Mouse (Mus musculus) T-helper 2 cell (primary cell): ENCODE results near the gene E2f4.

Experiments
- in situ Hi-C: fragments of 300-600 bp; cut with MboI, MseI; formaldehyde crosslinking; loops from one replicate; pipeline ENCODE4 v1.15.1; 2025; ENCODE audit warnings: high pct_unique_total_duplicates

E2f4 gene

GRCm38 (mm10) chr8:105293405-105293804 is 4.1 kb upstream of the E2f4 start:
- in situ Hi-C loops, result no loop called here

GRCm38 (mm10) chr8:105294776-105295175 is 2.7 kb upstream of the E2f4 start:
- in situ Hi-C loops, result no loop called here

- in situ Hi-C loops, result no loop called here
Measured at GRCm38 (mm10) chr8:105295256-105295655, 2.2 kb upstream of the E2f4 start.

GRCm38 (mm10) chr8:105295895-105296573 is 1.4 kb upstream of the E2f4 start, which contains the start of gene Exoc3l:
TSS of gene Exoc3l (minus strand) at chr8:105296101.
- in situ Hi-C loops, result no loop called here

GRCm38 (mm10) chr8:105298351-105299252 is 1.1 kb downstream of the E2f4 start:
- in situ Hi-C loops, result no loop called here

GRCm38 (mm10) chr8:105299962-105300361 is 2.5 kb downstream of the E2f4 start:
- in situ Hi-C loops, result no loop called here

GRCm38 (mm10) chr8:105303396-105303795 is 5.9 kb downstream of the E2f4 start:
- in situ Hi-C loops, result no loop called here

- in situ Hi-C loops, result no loop called here
Measured at GRCm38 (mm10) chr8:105303874-105304273, 6.4 kb downstream of the E2f4 start.

GRCm38 (mm10) chr8:105304325-105305210 is 7.1 kb downstream of the E2f4 start:
- in situ Hi-C loops, result no loop called here

- in situ Hi-C loops, result no loop called here
Measured at GRCm38 (mm10) chr8:105305211-105306145, 8.0 kb downstream of the E2f4 start, which contains the start of gene Elmo3. TSS of gene Elmo3 (plus strand) at chr8:105305601.

GRCm38 (mm10) chr8:105306146-105306691 is 8.8 kb downstream of the E2f4 start:
- in situ Hi-C loops, result no loop called here

- in situ Hi-C loops, result no loop called here
Measured at GRCm38 (mm10) chr8:105307670-105308069, 10.2 kb downstream of the E2f4 start.

GRCm38 (mm10) chr8:105308428-105308827 is 11.0 kb downstream of the E2f4 start:
- in situ Hi-C loops, result no loop called here

- in situ Hi-C loops, result no loop called here
Measured at GRCm38 (mm10) chr8:105309142-105309847, 11.8 kb downstream of the E2f4 start.

GRCm38 (mm10) chr8:105310118-105310517 is 12.7 kb downstream of the E2f4 start:
- in situ Hi-C loops, result no loop called here

GRCm38 (mm10) chr8:105311718-105312117 is 14.3 kb downstream of the E2f4 start:
- in situ Hi-C loops, result no loop called here

- in situ Hi-C loops, result no loop called here
Measured at GRCm38 (mm10) chr8:105312891-105313481, 15.5 kb downstream of the E2f4 start.

GRCm38 (mm10) chr8:105313622-105314402 is 16.3 kb downstream of the E2f4 start:
- in situ Hi-C loops, result no loop called here
